Mouse (Mus musculus) urinary bladder, postnatal 10 days (tissue): Measurements from ENCODE around the gene Olfr262.
"Not testable (repeated sequence)": the region's sequence is repeated elsewhere in the genome, so short reads cannot be mapped to it uniquely, and the experiment has no call there.

ENCODE experiments used
- DNase-seq: peaks from one replicate; pipeline ENCODE4 v3.0.0; 2022; ENCODE audit warnings: low spot score

Gene Olfr262

GRCm38 (mm10) chr19:12241559-12241958, at the start of gene Olfr262:
TSS of gene Olfr262 (minus strand) at chr19:12241659.
- no peak for DNase-seq

DNA sequence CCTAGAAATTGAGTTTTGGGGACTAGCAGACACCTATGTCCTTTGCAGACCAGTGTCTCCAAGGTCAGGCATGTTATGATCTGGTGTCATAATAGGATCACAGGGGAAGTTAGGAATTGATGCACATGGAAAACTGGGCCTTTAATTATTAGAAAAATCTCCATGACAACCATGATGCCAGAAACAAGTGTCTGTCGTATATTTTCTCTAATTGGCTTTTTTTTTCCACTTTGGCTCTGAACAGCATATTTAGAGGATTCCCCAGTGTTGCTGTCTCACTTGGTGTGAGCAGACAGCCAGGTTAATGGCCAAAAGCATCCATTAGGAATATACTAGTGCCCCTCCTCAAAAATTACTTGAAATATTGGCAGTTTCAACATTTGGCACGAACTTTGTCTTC, 38.1 kb upstream of the Olfr262 start, which contains the start of gene Olfr1434:
TSS of gene Olfr1434 (plus strand) at position 301 of the 400 bp plus-strand sequence.
- DNase-seq, result no peak

- DNase-seq, result no peak
Measured at GRCm38 (mm10) chr19:12260732-12261131, 19.3 kb upstream of the Olfr262 start, which contains the start of gene Olfr235. TSS of gene Olfr235 (plus strand) at chr19:12261032.

- not testable (repeated sequence) for DNase-seq
Measured at GRCm38 (mm10) chr19:12232496-12232895, 9.0 kb downstream of the Olfr262 start, which contains the start of gene Olfr1432. TSS of gene Olfr1432 (minus strand) at chr19:12232596.

DNA sequence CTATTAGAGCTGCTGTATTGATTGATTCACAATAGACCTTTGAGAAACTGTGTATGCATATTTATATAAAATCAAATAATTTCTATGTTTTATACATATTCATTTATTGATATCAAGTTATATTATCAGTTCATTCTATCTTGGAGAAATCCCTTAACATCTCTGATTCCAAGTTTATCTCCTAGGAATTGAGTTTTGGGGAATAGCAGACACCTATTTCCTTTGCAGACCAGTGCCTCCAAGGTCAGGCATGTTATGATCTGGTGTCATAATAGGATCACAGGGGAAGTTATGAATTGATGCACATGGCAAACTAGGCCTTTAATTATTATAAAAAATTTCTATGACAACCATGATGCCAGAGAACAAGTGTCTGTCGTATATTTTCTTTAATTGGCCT, 41.1 kb downstream of the Olfr262 start, which contains the start of gene Olfr1431:
TSS of gene Olfr1431 (plus strand) at position 301 of the 400 bp plus-strand sequence.
- DNase-seq, result no peak

DNA sequence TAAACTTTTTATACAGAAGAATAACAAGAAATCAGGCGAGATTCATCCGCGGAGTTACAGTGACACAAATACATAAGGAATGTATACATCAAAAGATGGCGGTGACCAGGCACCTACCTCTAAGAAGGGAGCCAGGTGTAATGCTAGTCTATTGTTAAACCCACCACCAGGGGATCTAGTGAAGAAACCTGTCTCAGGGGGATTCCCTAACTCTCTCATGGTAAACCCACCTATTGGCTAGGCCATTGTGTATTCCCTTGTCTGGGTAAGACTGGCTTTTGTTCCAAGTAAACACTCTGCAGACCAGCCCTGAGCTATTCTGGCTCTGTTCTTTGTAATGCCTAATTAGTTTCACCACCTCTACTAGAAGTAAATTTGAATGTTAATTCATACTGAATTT, 42.4 kb downstream of the Olfr262 start:
- DNase-seq, result not testable (repeated sequence)
